Mouse (Mus musculus) testis, adult 2 months (tissue): ENCODE measurements around the gene Cdkal1.

Experiments
- CTCF ChIP-seq: fragments of 200-500 bp; IDR thresholded peaks from 2 replicates; pipeline ENCODE4 v1.5.1; 2012; ENCODE audit warnings: low read depth, mild to moderate bottlenecking, inconsistent platforms, low read length, moderate library complexity; ENCODE audit not compliant: control insufficient read depth, insufficient read depth, insufficient replicate concordance
- POLR2A ChIP-seq: fragments of 200-500 bp; IDR thresholded peaks from 2 replicates; pipeline ENCODE4 v1.6.1; 2012; ENCODE audit warnings: low read depth, mild to moderate bottlenecking, inconsistent platforms, low read length, moderate library complexity; ENCODE audit not compliant: control insufficient read depth

DNA sequence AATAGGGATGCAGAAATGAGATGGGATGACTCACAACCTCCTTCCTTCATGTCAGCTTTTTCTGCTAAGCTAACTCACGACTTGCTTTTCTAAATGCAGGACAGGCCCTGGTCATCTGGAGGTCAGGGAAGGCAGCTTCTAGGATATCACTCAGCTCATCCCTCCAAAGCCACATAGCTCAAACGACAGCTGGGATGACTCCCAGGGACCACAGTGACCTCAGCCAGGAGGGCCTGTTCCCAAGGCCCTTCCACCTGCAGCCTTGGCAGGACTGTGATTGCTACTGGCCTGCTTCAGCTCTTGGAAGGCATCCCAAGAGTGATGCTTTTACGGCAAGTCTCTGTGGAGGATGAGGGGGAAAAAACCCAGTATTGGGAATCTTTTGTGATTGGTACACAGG, 693.0 kb downstream of the Cdkal1 start:
- TF ChIP-seq CTCF: no peak
- no peak for TF ChIP-seq POLR2A
